Mouse (Mus musculus) neural tube, embryonic 14.5 days (tissue): ENCODE measurements around the gene Cdc42. TPM values are rescaled to one million over a fixed set of nuclear protein-coding genes. Genes with fewer than 3 reads are reported as not detected.

Experiments
- ATAC-seq: fragments of 200-750 bp; cut with Nextera tagmentation; 2 replicates; pipeline ENCODE4 v1.8.0; 2017; ENCODE audit warnings: low read depth, mild to moderate bottlenecking, moderate TSS enrichment, moderate library complexity
- H3K27ac ChIP-seq: fragments of 300-500 bp; sonication (generic); 2 replicates; pipeline ENCODE4 v1.5.1; 2014; ENCODE audit warnings: low read depth, mild to moderate bottlenecking, control low read depth, low read length, moderate library complexity, mixed read lengths
- H3K27me3 ChIP-seq: fragments of 300-500 bp; sonication (generic); 2 replicates; pipeline ENCODE4 v1.6.1; 2014; ENCODE audit warnings: low read length; ENCODE audit not compliant: control insufficient read depth, insufficient read depth
- H3K36me3 ChIP-seq: fragments of 300-500 bp; sonication (generic); 2 replicates; pipeline ENCODE4 v1.6.1; 2014; ENCODE audit warnings: low read length, mixed read lengths; ENCODE audit not compliant: control insufficient read depth, insufficient read depth
- H3K4me1 ChIP-seq: fragments of 300-500 bp; sonication (generic); 2 replicates; pipeline ENCODE4 v1.6.1; 2014; ENCODE audit warnings: low read length; ENCODE audit not compliant: control insufficient read depth, insufficient read depth
- H3K4me2 ChIP-seq: fragments of 300-500 bp; sonication (generic); 2 replicates; pipeline ENCODE4 v1.6.1; 2014; ENCODE audit warnings: mild to moderate bottlenecking, low read depth, low read length, control low read depth
- H3K4me3 ChIP-seq: fragments of 300-500 bp; sonication (generic); 2 replicates; pipeline ENCODE4 v1.5.1; 2014; ENCODE audit warnings: low read depth, low read length, control low read depth, mixed read lengths
- H3K9ac ChIP-seq: fragments of 300-500 bp; sonication (generic); replicated peaks from 2 replicates; pipeline ENCODE4 v1.6.1; 2014; ENCODE audit warnings: low read depth, mild to moderate bottlenecking, control low read depth, low read length, mixed read lengths
- H3K9me3 ChIP-seq: fragments of 300-500 bp; sonication (generic); 2 replicates; pipeline ENCODE4 v1.6.1; 2016; ENCODE audit warnings: low read length; ENCODE audit not compliant: control insufficient read depth
- WGBS: fragments of 180-500 bp; shearing (Covaris S2); extraction: QIAGEN DNeasy Blood & Tissue Kit; methylation state at CpG from one replicate; pipeline ENCODE4 v1.1.7; 2014; 5-methylcytosine and 5-hydroxymethylcytosine counted together
- polyA plus RNA-seq: library from polyadenylated mRNA; unstranded; fragments of >200 nt; fragmentation: Nextera tagmentation; extraction: Ambion mirVana; gene quantifications from 2 replicates; pipeline ENCODE4 v1.2.1, GENCODE M21; 2014

Gene Cdc42
- polyA plus RNA-seq, 1 experiment from 2014 or later: 1,001 TPM

GRCm38 (mm10) chr4:137342816-137343215 is 14.7 kb downstream of the Cdc42 start:
- H3K4me1 ChIP-seq: no peaks in the 10 kb centered on the region
- H3K27me3 ChIP-seq: no peaks in the 10 kb centered on the region
- 97% methylated on average over 1 of the region's 1 CpGs for WGBS
- no peak overlapping the region for H3K27ac ChIP-seq
- H3K4me3 ChIP-seq: no peak overlapping the region
- no peaks in the 10 kb centered on the region for H3K36me3 ChIP-seq
- no peaks in the 10 kb centered on the region for H3K9me3 ChIP-seq
- no peak for ATAC-seq
- H3K4me2 ChIP-seq: no peak overlapping the region
- H3K9ac ChIP-seq: no peak overlapping the region

- ATAC-seq: no peak
- no peaks in the 10 kb centered on the region for H3K4me1 ChIP-seq
- no peak overlapping the region for H3K4me2 ChIP-seq
- H3K27me3 ChIP-seq: no peaks in the 10 kb centered on the region
- H3K9me3 ChIP-seq: no peaks in the 10 kb centered on the region
- H3K9ac ChIP-seq: no peak overlapping the region
- no peaks in the 10 kb centered on the region for H3K36me3 ChIP-seq
- no peak overlapping the region for H3K4me3 ChIP-seq
- WGBS: 91% methylated on average over 1 of the region's 1 CpGs
- no peak overlapping the region for H3K27ac ChIP-seq
Measured at GRCm38 (mm10) chr4:137339415-137339814, 18.1 kb downstream of the Cdc42 start.

GRCm38 (mm10) chr4:137336468-137336867 is 21.1 kb downstream of the Cdc42 start:
- WGBS: 89% methylated on average over 5 of the region's 5 CpGs
- Histone ChIP-seq H3K9me3 (no peaks in the 10 kb centered on the region), H3K4me1 (no peaks in the 10 kb centered on the region), H3K27ac (no peak overlapping the region), H3K36me3 (peaks cover 10% of the 10 kb centered on the region), H3K9ac (no peak overlapping the region), H3K4me2 (no peak overlapping the region), H3K4me3 (no peak overlapping the region), H3K27me3 (no peaks in the 10 kb centered on the region)
- no peak for ATAC-seq

- no peak overlapping the region for H3K9ac ChIP-seq
- ATAC-seq: no peak
- no peaks in the 10 kb centered on the region for H3K27me3 ChIP-seq
- H3K36me3 ChIP-seq: peaks cover 28% of the 10 kb centered on the region
- H3K4me2 ChIP-seq: no peak overlapping the region
- no peaks in the 10 kb centered on the region for H3K9me3 ChIP-seq
- no peak overlapping the region for H3K4me3 ChIP-seq
- H3K27ac ChIP-seq: no peak overlapping the region
- H3K4me1 ChIP-seq: no peaks in the 10 kb centered on the region
Measured at GRCm38 (mm10) chr4:137332051-137332450, 25.5 kb downstream of the Cdc42 start.

GRCm38 (mm10) chr4:137326494-137326893 is 31.0 kb downstream of the Cdc42 start:
- Histone ChIP-seq H3K4me2 (no peak overlapping the region), H3K27ac (no peak overlapping the region), H3K4me1 (no peaks in the 10 kb centered on the region), H3K36me3 (peaks cover 31% of the 10 kb centered on the region), H3K27me3 (no peaks in the 10 kb centered on the region), H3K9me3 (no peaks in the 10 kb centered on the region), H3K9ac (no peak overlapping the region), H3K4me3 (no peak overlapping the region)
- 88% methylated on average over 3 of the region's 3 CpGs for WGBS
- no peak for ATAC-seq

GRCm38 (mm10) chr4:137324926-137325325 is 32.6 kb downstream of the Cdc42 start:
- H3K9ac ChIP-seq: no peak overlapping the region
- H3K27ac ChIP-seq: no peak overlapping the region
- no peak overlapping the region for H3K4me3 ChIP-seq
- H3K36me3 ChIP-seq: peaks cover 30% of the 10 kb centered on the region
- no peaks in the 10 kb centered on the region for H3K27me3 ChIP-seq
- ATAC-seq: no peak
- no peak overlapping the region for H3K4me2 ChIP-seq
- H3K9me3 ChIP-seq: no peaks in the 10 kb centered on the region
- no peaks in the 10 kb centered on the region for H3K4me1 ChIP-seq
- WGBS: 91% methylated on average over 6 of the region's 6 CpGs

- Histone ChIP-seq H3K27me3 (no peaks in the 10 kb centered on the region), H3K4me3 (no peak overlapping the region), H3K9ac (no peak overlapping the region), H3K4me1 (no peaks in the 10 kb centered on the region), H3K27ac (no peak overlapping the region), H3K4me2 (no peak overlapping the region), H3K9me3 (no peaks in the 10 kb centered on the region), H3K36me3 (peaks cover 8% of the 10 kb centered on the region; the same call in 1 of the 2 replicates)
- 86% methylated on average over 4 of the region's 4 CpGs for WGBS
- no peak for ATAC-seq
Measured at GRCm38 (mm10) chr4:137316027-137316770, 41.3 kb downstream of the Cdc42 start.

GRCm38 (mm10) chr4:137315061-137315460 is 42.5 kb downstream of the Cdc42 start:
- Histone ChIP-seq H3K4me2 (no peak overlapping the region), H3K27me3 (no peaks in the 10 kb centered on the region), H3K4me1 (no peaks in the 10 kb centered on the region), H3K27ac (no peak overlapping the region), H3K9me3 (no peaks in the 10 kb centered on the region), H3K9ac (no peak overlapping the region), H3K4me3 (no peak overlapping the region), H3K36me3 (peaks cover 8% of the 10 kb centered on the region; the same call in 1 of the 2 replicates)
- no peak for ATAC-seq
- WGBS: 77% methylated on average over 2 of the region's 2 CpGs

- WGBS: 23% methylated on average over 6 of the region's 6 CpGs
- no peaks in the 10 kb centered on the region for H3K4me1 ChIP-seq
- no peak overlapping the region for H3K4me2 ChIP-seq
- H3K36me3 ChIP-seq: peaks cover 8% of the 10 kb centered on the region; the same call in 1 of the 2 replicates
- H3K27me3 ChIP-seq: no peaks in the 10 kb centered on the region
- H3K4me3 ChIP-seq: no peak overlapping the region
- no peak for ATAC-seq
- no peaks in the 10 kb centered on the region for H3K9me3 ChIP-seq
- no peak overlapping the region for H3K9ac ChIP-seq
- H3K27ac ChIP-seq: no peak overlapping the region
Measured at GRCm38 (mm10) chr4:137314561-137314960, 43.0 kb downstream of the Cdc42 start.
